In the genomic region with DNA sequence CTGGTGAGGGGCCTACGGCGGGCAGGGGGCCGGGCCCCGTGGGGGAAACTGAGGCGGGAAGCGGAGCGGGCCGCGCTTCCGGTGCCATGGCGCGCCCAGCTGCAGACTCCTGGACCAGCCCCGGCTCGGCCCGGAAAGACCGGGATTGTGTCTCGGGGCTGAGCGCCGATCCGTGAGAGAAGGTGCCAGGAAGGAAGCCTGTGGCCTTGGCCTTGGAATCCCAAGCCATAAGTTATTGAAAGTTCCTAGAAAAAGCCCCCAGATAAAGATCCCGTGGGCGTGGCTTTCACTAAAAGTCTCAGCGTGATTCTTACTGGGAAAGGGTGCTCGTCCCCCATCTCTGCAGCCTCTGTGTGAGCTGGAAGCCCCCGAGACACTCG, we compare ENCODE assay signal across 8 mouse cellular contexts. TPM values are rescaled to one million over a fixed set of nuclear protein-coding genes. Genes with fewer than 3 reads are reported as not detected.
DNase-seq lines count a peak whose midpoint lies in the region; ATAC-seq and TF ChIP-seq lines count a peak whose summit lies in the region.

No protein-coding gene starts in this region.

- peaks cover 5% of the 10 kb centered on the region; the same call in 1 of the 2 replicates for H3K79me2 ChIP-seq in MEL (ENCODE audit: control insufficient read depth, insufficient read depth, low read length, poor library complexity)

- H3K4me3 ChIP-seq in heart, embryonic 13.5 days, result peak overlapping the region; percentile 89
- H3K4me3 ChIP-seq in MEL (ENCODE audit: control insufficient read depth in 1 of 2, insufficient read depth in 1 of 2, low read depth in 2 of 2, low read length in 2 of 2), result peak overlapping the region; percentile 86 to 89
- H3K4me3 ChIP-seq in hindbrain, embryonic 11.5 days (ENCODE audit: low read depth, low read length), result peak overlapping the region; percentile 95

- no peak for DNase-seq in heart, adult 8-10 months (ENCODE audit: low spot score)
- DNase-seq in MEL (ENCODE audit: low read depth, low spot score), result no peak
- no peak for DNase-seq in hindbrain, embryonic 11.5 days (ENCODE audit: low spot score)
- no peak for DNase-seq in thymus, postnatal 10 days (ENCODE audit: low spot score in 2 of 2)
- DNase-seq in left cerebral cortex, adult 11 months (ENCODE audit: low spot score), result no peak
- DNase-seq in gastrocnemius, postnatal 10 days, result no peak

- no peak; a peak in 1 of 4 replicates for TF ChIP-seq POLR2A in MEL (IDR thresholded peaks at IDR 0.05; ENCODE audit: control insufficient read depth in 1 of 2, insufficient read depth in 1 of 2, low read depth in 1 of 2, low read length in 2 of 2, poor library complexity in 1 of 2)

- H3K27me3 ChIP-seq in heart, embryonic 13.5 days (replicated peaks), result no peaks in the 10 kb centered on the region
- no peaks in the 10 kb centered on the region for H3K27me3 ChIP-seq in MEL (ENCODE audit: control insufficient read depth in 1 of 2, insufficient read depth in 2 of 2, low read length in 2 of 2)
- H3K27me3 ChIP-seq in hindbrain, embryonic 11.5 days (ENCODE audit: control insufficient read depth, insufficient read depth, low read length), result no peaks in the 10 kb centered on the region

- H3K27ac ChIP-seq in heart, embryonic 13.5 days (replicated peaks), result peak overlapping the region; percentile 78
- peak overlapping the region; percentile 42 for H3K27ac ChIP-seq in MEL (ENCODE audit: control insufficient read depth, low read depth, low read length)
- peak overlapping the region; percentile 69 for H3K27ac ChIP-seq in hindbrain, embryonic 11.5 days (ENCODE audit: low read depth, low read length)

- H3K4me1 ChIP-seq in heart, embryonic 13.5 days, result peaks cover 52% of the 10 kb centered on the region
- H3K4me1 ChIP-seq in MEL (ENCODE audit: control insufficient read depth in 1 of 2, insufficient read depth in 2 of 2, low read length in 2 of 2), result peaks cover 0 to 22% of the 10 kb centered on the region in 2 experiments; a peak in 3 of 4 replicates
- peaks cover 7% of the 10 kb centered on the region for H3K4me1 ChIP-seq in hindbrain, embryonic 11.5 days (replicated peaks; ENCODE audit: control insufficient read depth, insufficient read depth, low read length)

- ATAC-seq in heart, embryonic 13.5 days (ENCODE audit: extremely low read depth, insufficient number of reproducible peaks, low FRiP score, low TSS enrichment), result no peak; the same call in 1 of the 2 replicates
- peak; percentile 66; the same call in 1 of the 2 replicates for ATAC-seq in hindbrain, embryonic 11.5 days (ENCODE audit: low FRiP score)
- ATAC-seq in megakaryocyte-erythroid progenitor cell, adult 5-6 weeks (replicated peaks; ENCODE audit: low FRiP score, low TSS enrichment, poor library complexity, severe bottlenecking), result 0 out of 2 replicates have a peak, but pooled peaks have one; percentile 3

- no peak for TF ChIP-seq RAD21 in MEL (IDR thresholded peaks at IDR 0.05; ENCODE audit: low read depth, low read length)

- peak overlapping the region; percentile 96 for H3K9ac ChIP-seq in heart, embryonic 13.5 days
- peak overlapping the region; percentile 90 for H3K9ac ChIP-seq in MEL (ENCODE audit: control insufficient read depth, low read depth, low read length, poor library complexity, severe bottlenecking)
- peak overlapping the region; percentile 94 for H3K9ac ChIP-seq in hindbrain, embryonic 11.5 days (ENCODE audit: low read depth, low read length)

- 0% methylated on average over 26 of the region's 26 CpGs for WGBS in heart, embryonic 13.5 days
- WGBS in hindbrain, embryonic 11.5 days, result under 1% methylated on average over 26 of the region's 26 CpGs

- H3K4me2 ChIP-seq in heart, embryonic 13.5 days, result peak overlapping the region; percentile 98
- peak overlapping the region; percentile 95 for H3K4me2 ChIP-seq in hindbrain, embryonic 11.5 days (replicated peaks; ENCODE audit: low read depth, low read length)

- H3K36me3 ChIP-seq in heart, embryonic 13.5 days, result peaks cover 30% of the 10 kb centered on the region
- H3K36me3 ChIP-seq in MEL (ENCODE audit: control insufficient read depth in 1 of 2, insufficient read depth in 2 of 2, low read length in 2 of 2), result no peaks in the 10 kb centered on the region
- 0 out of 2 replicates have a peak, but pooled peaks cover 1% of the 10 kb centered on the region for H3K36me3 ChIP-seq in hindbrain, embryonic 11.5 days (ENCODE audit: control insufficient read depth, insufficient read depth, low read length)

- no peaks in the 10 kb centered on the region for H3K9me3 ChIP-seq in heart, embryonic 13.5 days
- no peaks in the 10 kb centered on the region for H3K9me3 ChIP-seq in MEL (replicated peaks; ENCODE audit: insufficient read depth, low read length)
- H3K9me3 ChIP-seq in hindbrain, embryonic 11.5 days (ENCODE audit: control insufficient read depth, low read length), result no peaks in the 10 kb centered on the region

- TF ChIP-seq CTCF in MEL (IDR thresholded peaks at IDR 0.05 in 2 of 3, conservative IDR thresholded peaks at IDR 0.05 in 1 of 3; ENCODE audit: control insufficient read depth in 1 of 3, insufficient read depth in 1 of 3, low read depth in 2 of 3, low read length in 3 of 3, poor library complexity in 1 of 3, severe bottlenecking in 1 of 3), result no peak

- TF ChIP-seq EP300 in MEL (IDR thresholded peaks at IDR 0.05; ENCODE audit: low read depth in 1 of 2, low read length in 2 of 2), result no peak

TF ChIP-seq in MEL, 35 proteins besides CTCF, POLR2A, EP300 and RAD21:
- TF ChIP-seq TCF12 (IDR thresholded peaks at IDR 0.05; ENCODE audit: low read depth, low read length), result no peak
- no peak for TF ChIP-seq SMC3 (IDR thresholded peaks at IDR 0.05; ENCODE audit: low read depth, low read length)
- no peak for TF ChIP-seq ZMIZ1 (IDR thresholded peaks at IDR 0.05; ENCODE audit: low read depth, low read length)
- TF ChIP-seq SIN3A (IDR thresholded peaks at IDR 0.05; ENCODE audit: low read length), result peak; percentile 15
- TF ChIP-seq ETS1 (IDR thresholded peaks at IDR 0.05; ENCODE audit: low read depth, low read length), result no peak; the same call in 1 of the 2 replicates
- peak; percentile 22; the same call in 1 of the 2 replicates for TF ChIP-seq HCFC1 (IDR thresholded peaks at IDR 0.05; ENCODE audit: low read depth, low read length)
- 0 out of 2 replicates have a peak, but pooled peaks have one; percentile 4 for TF ChIP-seq MYC (IDR thresholded peaks at IDR 0.05; ENCODE audit: low read depth, low read length)
- TF ChIP-seq GATA1 (IDR thresholded peaks at IDR 0.05; ENCODE audit: low read depth, low read length), result peak; percentile 52; the same call in 1 of the 2 replicates

RNA-seq across cellular contexts. Expression of a gene that starts 0.7 kb away (rescaled TPM):
- 68.4 and 71.2 TPM in 2 replicates for polyA plus RNA-seq in heart, embryonic 13.5 days (2015; fragmentation: Nextera tagmentation; extraction: Ambion mirVana)
- 10 to 100 TPM; 29.9 to 33.7 (median 30.4) TPM for total RNA-seq in heart, adult 8-10 months (2022)
- total RNA-seq in MEL (2012; rRNA removed), result 73.8 and 76.7 TPM in 2 replicates
- 10 to 100 TPM in 1 of 2 experiments, not detected in 1; 58.3 TPM for polyA plus RNA-seq in MEL (2012; ENCODE audit: insufficient read depth in 1 of 2, insufficient read length in 2 of 2, low read depth in 1 of 2, low replicate concordance in 2 of 2, missing spikeins in 1 of 2)
- 87.2 and 88.3 TPM in 2 replicates for polyA plus RNA-seq in hindbrain, embryonic 11.5 days (2014; fragmentation: Nextera tagmentation; extraction: Ambion mirVana)
- 13.6 and 25.2 TPM in 2 replicates for total RNA-seq in megakaryocyte-erythroid progenitor cell, adult 5-6 weeks (2014; fragmentation: Nextera tagmentation)
- total RNA-seq in megakaryocyte-erythroid progenitor cell, adult 5-6 weeks (2017), result 17.7 and 92.3 TPM in 2 replicates
- total RNA-seq in gastrocnemius, postnatal 10 days (2021), result 10 to 100 TPM; 30.8 to 33.5 TPM

RNA-seq across cellular contexts. Expression of a gene that starts 28.6 kb away (rescaled TPM):
- polyA plus RNA-seq in heart, embryonic 13.5 days (2015; fragmentation: Nextera tagmentation; extraction: Ambion mirVana), result 12.3 and 12.4 TPM in 2 replicates
- 10 to 100 TPM in 1 of 4 experiments, 1 to 10 TPM in 3; 4.8 to 10.0 (median 5.8) TPM for total RNA-seq in heart, adult 8-10 months (2022)
- total RNA-seq in MEL (2012; rRNA removed), result 31.3 and 32.8 TPM in 2 replicates
- 10 to 100 TPM in 1 of 2 experiments, not detected in 1; 27.5 TPM for polyA plus RNA-seq in MEL (2012; ENCODE audit: insufficient read depth in 1 of 2, insufficient read length in 2 of 2, low read depth in 1 of 2, low replicate concordance in 2 of 2, missing spikeins in 1 of 2)
- polyA plus RNA-seq in hindbrain, embryonic 11.5 days (2014; fragmentation: Nextera tagmentation; extraction: Ambion mirVana), result 10.1 and 11.5 TPM in 2 replicates
- 1.0 and 2.3 TPM in 2 replicates for total RNA-seq in megakaryocyte-erythroid progenitor cell, adult 5-6 weeks (2014; fragmentation: Nextera tagmentation)
- total RNA-seq in megakaryocyte-erythroid progenitor cell, adult 5-6 weeks (2017), result 1.5 and 17.7 TPM in 2 replicates
- 1 to 10 TPM; 4.1 to 6.3 TPM for total RNA-seq in gastrocnemius, postnatal 10 days (2021)
